Comparison of ENCODE assay signal across 8 mouse cellular contexts in the genomic region with DNA sequence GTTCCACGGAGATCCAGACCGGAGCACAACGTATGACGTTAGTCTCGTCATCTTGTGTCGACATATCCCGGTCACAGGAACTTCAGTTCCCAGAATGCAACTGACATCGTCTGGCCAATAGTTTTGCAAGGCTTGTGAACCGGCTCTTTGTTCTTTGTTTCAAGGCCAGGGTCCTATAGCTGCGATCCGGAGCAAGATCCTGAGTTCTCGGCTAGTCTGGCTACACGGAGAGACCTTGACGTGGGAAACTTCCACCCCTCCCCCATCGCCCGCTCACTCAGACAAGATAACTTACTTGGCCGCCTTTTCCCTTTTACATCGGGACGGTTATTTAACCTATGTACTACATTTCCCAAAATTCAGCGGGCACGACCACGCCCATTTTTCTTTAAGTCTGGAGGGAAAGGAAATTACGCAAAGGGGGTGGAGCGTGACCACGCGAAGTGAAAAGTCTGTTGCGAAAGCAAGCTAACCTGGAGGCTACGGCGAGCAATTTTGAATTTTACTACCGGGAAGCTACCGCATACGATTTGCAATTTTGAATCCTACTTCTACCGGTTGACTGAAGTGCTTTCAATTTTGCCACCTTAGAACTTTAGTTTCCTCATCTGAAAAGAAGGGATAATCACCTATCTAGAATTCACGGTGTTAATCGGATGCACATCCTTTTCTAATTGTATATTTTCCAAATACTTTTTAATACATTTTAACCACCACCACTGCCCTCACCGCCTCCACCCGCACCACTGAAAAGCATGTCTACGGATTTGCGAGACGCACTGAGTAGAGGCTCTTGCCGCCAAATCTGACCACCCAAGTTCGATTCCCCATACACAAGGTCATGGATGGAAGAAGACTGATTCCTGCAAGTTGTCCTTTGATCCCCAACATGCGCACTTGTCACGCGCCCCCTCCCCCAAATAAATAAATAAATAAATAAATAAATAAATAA. TPM values are rescaled to one million over a fixed set of nuclear protein-coding genes. Genes with fewer than 3 reads are reported as not detected.
DNase-seq lines count a peak whose midpoint lies in the region; ATAC-seq and TF ChIP-seq lines count a peak whose summit lies in the region.

A gene (minus strand): TSS at position 73 of the 952 bp plus-strand sequence.

- TF ChIP-seq CTCF in bone marrow, adult 2 months (IDR thresholded peaks at IDR 0.05; ENCODE audit: control insufficient read depth, insufficient read depth, low read length) = no peak

- ATAC-seq in embryonic facial prominence, embryonic 15.5 days (ENCODE audit: insufficient number of reproducible peaks, low FRiP score, low TSS enrichment, low read depth) = peak; percentile 90
- ATAC-seq in kidney, embryonic 14.5 days (ENCODE audit: low FRiP score, low TSS enrichment) = peak; percentile 93
- ATAC-seq in limb, embryonic 15.5 days (ENCODE audit: insufficient number of reproducible peaks, low FRiP score, low TSS enrichment, low read depth) = peak; percentile 94

- no peaks in the 10 kb centered on the region for H3K36me3 ChIP-seq in embryonic facial prominence, embryonic 15.5 days
- H3K36me3 ChIP-seq in kidney, embryonic 14.5 days (ENCODE audit: control insufficient read depth, insufficient read depth, low read length) = no peaks in the 10 kb centered on the region
- no peaks in the 10 kb centered on the region for H3K36me3 ChIP-seq in limb, embryonic 15.5 days

- H3K9ac ChIP-seq in embryonic facial prominence, embryonic 15.5 days = peak within 1 kb of the TSS; percentile 45
- H3K9ac ChIP-seq in kidney, embryonic 14.5 days (ENCODE audit: low read depth, low read length) = peak within 1 kb of the TSS; percentile 63
- peak within 1 kb of the TSS; percentile 50 for H3K9ac ChIP-seq in limb, embryonic 15.5 days

- peak within 1 kb of the TSS; percentile 50 for H3K4me2 ChIP-seq in embryonic facial prominence, embryonic 15.5 days (replicated peaks)
- peak within 1 kb of the TSS; percentile 59 for H3K4me2 ChIP-seq in kidney, embryonic 14.5 days (replicated peaks; ENCODE audit: low read depth, low read length)
- H3K4me2 ChIP-seq in limb, embryonic 15.5 days = peak within 1 kb of the TSS; percentile 44

- no peaks in the 10 kb centered on the region; the same call in 1 of the 2 replicates for H3K4me1 ChIP-seq in bone marrow, adult 2 months (ENCODE audit: control insufficient read depth, insufficient read depth, low read length)
- H3K4me1 ChIP-seq in embryonic facial prominence, embryonic 15.5 days = peaks cover 8% of the 10 kb centered on the region; the same call in 1 of the 2 replicates
- no peaks in the 10 kb centered on the region for H3K4me1 ChIP-seq in kidney, embryonic 14.5 days (ENCODE audit: control insufficient read depth, insufficient read depth, low read length)
- 0 out of 2 replicates have a peak, but pooled peaks cover 3% of the 10 kb centered on the region for H3K4me1 ChIP-seq in limb, embryonic 15.5 days

- peak within 1 kb of the TSS; percentile 67 for H3K27ac ChIP-seq in bone marrow, adult 2 months (ENCODE audit: control insufficient read depth, insufficient read depth, low read depth, low read length, poor library complexity)
- H3K27ac ChIP-seq in embryonic facial prominence, embryonic 15.5 days (replicated peaks) = peak within 1 kb of the TSS; percentile 75; the same call in 1 of the 2 replicates
- peak within 1 kb of the TSS; percentile 51; the same call in 1 of the 2 replicates for H3K27ac ChIP-seq in kidney, embryonic 14.5 days (ENCODE audit: low read depth, low read length)
- H3K27ac ChIP-seq in limb, embryonic 15.5 days = peak within 1 kb of the TSS; percentile 60; the same call in 1 of the 2 replicates

- peak; percentile 96 for DNase-seq in 416B (ENCODE audit: low read depth)
- peak; percentile 81 to 89 for DNase-seq in heart, adult 9 months (ENCODE audit: low spot score in 2 of 2)
- peak; percentile 56 to 77 for DNase-seq in monocyte, adult 2 months (ENCODE audit: low read depth in 1 of 2, low spot score in 2 of 2)
- peak; percentile 82 to 89 for DNase-seq in spleen, postnatal 36 days (ENCODE audit: low spot score in 2 of 2)

- peak within 1 kb of the TSS; percentile 95 for H3K4me3 ChIP-seq in bone marrow, adult 2 months (replicated peaks; ENCODE audit: control insufficient read depth, low read depth, low read length)
- peak within 1 kb of the TSS; percentile 57 for H3K4me3 ChIP-seq in embryonic facial prominence, embryonic 15.5 days (replicated peaks)
- H3K4me3 ChIP-seq in kidney, embryonic 14.5 days (ENCODE audit: low read length) = peak within 1 kb of the TSS; percentile 58
- H3K4me3 ChIP-seq in limb, embryonic 15.5 days = peak within 1 kb of the TSS; percentile 54

- H3K9me3 ChIP-seq in embryonic facial prominence, embryonic 15.5 days (replicated peaks) = no peaks in the 10 kb centered on the region
- H3K9me3 ChIP-seq in kidney, embryonic 14.5 days (ENCODE audit: control insufficient read depth, low read length) = no peaks in the 10 kb centered on the region
- H3K9me3 ChIP-seq in limb, embryonic 15.5 days = no peaks in the 10 kb centered on the region

- no peak for TF ChIP-seq POLR2A in bone marrow, adult 2 months (IDR thresholded peaks at IDR 0.05; ENCODE audit: borderline replicate concordance, control insufficient read depth, low read depth, low read length)

- H3K27me3 ChIP-seq in embryonic facial prominence, embryonic 15.5 days = no peaks in the 10 kb centered on the region
- no peaks in the 10 kb centered on the region for H3K27me3 ChIP-seq in kidney, embryonic 14.5 days (ENCODE audit: control insufficient read depth, insufficient read depth, low read length)
- H3K27me3 ChIP-seq in limb, embryonic 15.5 days = no peaks in the 10 kb centered on the region

- WGBS in bone marrow, adult 2 months = 8% methylated on average over 45 of the region's 45 CpGs
- 14% methylated on average over 45 of the region's 45 CpGs for WGBS in embryonic facial prominence, embryonic 15.5 days
- WGBS in kidney, embryonic 14.5 days = 19% methylated on average over 45 of the region's 45 CpGs
- 14% methylated on average over 45 of the region's 45 CpGs for WGBS in limb, embryonic 15.5 days

RNA-seq across cellular contexts. Expression of the gene that starts here (rescaled TPM):
- polyA plus RNA-seq in bone marrow, adult 2 months (2011; ENCODE audit: insufficient read depth, insufficient read length, low replicate concordance, missing spikeins) = 13.8 and 22.6 TPM in 2 replicates
- polyA plus RNA-seq in embryonic facial prominence, embryonic 15.5 days (2015; fragmentation: Nextera tagmentation; extraction: Ambion mirVana) = 38.3 and 40.6 TPM in 2 replicates
- 35.6 and 42.0 TPM in 2 replicates for polyA plus RNA-seq in kidney, embryonic 14.5 days (2014; fragmentation: Nextera tagmentation; extraction: Ambion mirVana)
- 37.8 and 40.4 TPM in 2 replicates for polyA plus RNA-seq in limb, embryonic 15.5 days (2015; fragmentation: Nextera tagmentation; extraction: Ambion mirVana)

Comparison
In these comparisons a context has a peak if more than half of its experiments do, and no peak if none do; other contexts are left out.
1. Peak in every context shown above with its lines: DNase-seq, ATAC-seq, H3K4me3 ChIP-seq and H3K27ac ChIP-seq.